Mouse (Mus musculus) embryonic facial prominence, embryonic 12.5 days (tissue): ENCODE data around the gene Pdzd7. TPM values are rescaled to one million over a fixed set of nuclear protein-coding genes. Genes with fewer than 3 reads are reported as not detected.

ENCODE experiments used
- ATAC-seq: fragments of 200-750 bp; cut with Nextera tagmentation; 2 replicates; pipeline ENCODE4 v1.8.0; 2017; ENCODE audit not compliant: insufficient number of reproducible peaks, insufficient read depth, low FRiP score, low TSS enrichment
- H3K27ac ChIP-seq: fragments of 300-500 bp; sonication (generic); 2 replicates; pipeline ENCODE4 v1.5.1; 2016; ENCODE audit warnings: mild to moderate bottlenecking
- H3K27me3 ChIP-seq: fragments of 300-500 bp; sonication (generic); 2 replicates; pipeline ENCODE4 v1.6.1; 2016; ENCODE audit warnings: mild to moderate bottlenecking, moderate library complexity
- H3K36me3 ChIP-seq: fragments of 300-500 bp; sonication (generic); 2 replicates; pipeline ENCODE4 v1.6.1; 2016; ENCODE audit warnings: mild to moderate bottlenecking
- H3K4me1 ChIP-seq: fragments of 300-500 bp; sonication (generic); 2 replicates; pipeline ENCODE4 v1.6.1; 2016
- H3K4me2 ChIP-seq: fragments of 300-500 bp; sonication (generic); replicated peaks from 2 replicates; pipeline ENCODE4 v1.6.1; 2016; ENCODE audit warnings: mild to moderate bottlenecking, moderate library complexity
- H3K4me3 ChIP-seq: fragments of 300-500 bp; sonication (generic); 2 replicates; pipeline ENCODE4 v1.5.1; 2016; ENCODE audit warnings: mild to moderate bottlenecking
- H3K9ac ChIP-seq: fragments of 300-500 bp; sonication (generic); 2 replicates; pipeline ENCODE4 v1.6.1; 2016; ENCODE audit warnings: mild to moderate bottlenecking, moderate library complexity
- H3K9me3 ChIP-seq: fragments of 300-500 bp; sonication (generic); 2 replicates; pipeline ENCODE4 v1.6.1; 2016; ENCODE audit warnings: mild to moderate bottlenecking, moderate library complexity
- WGBS: fragments of 180-500 bp; shearing (Covaris S2); methylation state at CpG from one replicate; pipeline ENCODE4 v1.1.7; 2016; 5-methylcytosine and 5-hydroxymethylcytosine counted together
- polyA plus RNA-seq: library from polyadenylated mRNA; unstranded; fragments of >200 nt; fragmentation: Nextera tagmentation; extraction: Ambion mirVana; gene quantifications from 2 replicates; pipeline ENCODE4 v1.2.1, GENCODE M21; 2016

The Pdzd7 gene
- 0.29 and 0.52 TPM in 2 replicates for polyA plus RNA-seq

GRCm38 (mm10) chr19:45045651-45046050 is at the start of gene Pdzd7:
Gene Pdzd7, minus strand, starts transcription at chr19:45045717.
- no peaks in the 10 kb centered on the region for H3K36me3 ChIP-seq
- no peaks in the 10 kb centered on the region for H3K9me3 ChIP-seq
- H3K4me2 ChIP-seq, result peak within 1 kb of the TSS; percentile 79
- no peak for ATAC-seq
- 0 out of 2 replicates have a peak within 1 kb of the TSS, but pooled peaks have one; percentile 52 for H3K9ac ChIP-seq
- H3K27ac ChIP-seq, result no peak within 1 kb of the TSS
- WGBS, result 76% methylated on average over 5 of the region's 5 CpGs
- peak within 1 kb of the TSS; percentile 52 for H3K4me3 ChIP-seq
- H3K27me3 ChIP-seq, result peaks cover 34% of the 10 kb centered on the region
- H3K4me1 ChIP-seq, result peaks cover 24% of the 10 kb centered on the region

GRCm38 (mm10) chr19:45081841-45082550 is 36.5 kb upstream of the Pdzd7 start:
- no peak overlapping the region for H3K4me2 ChIP-seq
- no peaks in the 10 kb centered on the region for H3K9me3 ChIP-seq
- WGBS, result 19% methylated on average over 11 of the region's 11 CpGs
- H3K9ac ChIP-seq, result no peak overlapping the region
- no peak for ATAC-seq
- peaks cover 65% of the 10 kb centered on the region for H3K27me3 ChIP-seq
- no peaks in the 10 kb centered on the region for H3K36me3 ChIP-seq
- H3K4me3 ChIP-seq, result no peak overlapping the region
- H3K27ac ChIP-seq, result no peak overlapping the region
- peaks cover 41% of the 10 kb centered on the region for H3K4me1 ChIP-seq

GRCm38 (mm10) chr19:45081279-45081678 is 35.8 kb upstream of the Pdzd7 start:
- no peak for ATAC-seq
- no peak overlapping the region for H3K9ac ChIP-seq
- H3K4me2 ChIP-seq, result peak overlapping the region; percentile 62
- peaks cover 69% of the 10 kb centered on the region for H3K27me3 ChIP-seq
- H3K27ac ChIP-seq, result no peak overlapping the region
- H3K9me3 ChIP-seq, result no peaks in the 10 kb centered on the region
- no peaks in the 10 kb centered on the region for H3K36me3 ChIP-seq
- under 1% methylated on average over 5 of the region's 5 CpGs for WGBS
- H3K4me1 ChIP-seq, result peaks cover 48% of the 10 kb centered on the region
- H3K4me3 ChIP-seq, result no peak overlapping the region

GRCm38 (mm10) chr19:45080711-45081110 is 35.2 kb upstream of the Pdzd7 start:
- ATAC-seq, result no peak
- Histone ChIP-seq H3K27ac (no peak overlapping the region), H3K27me3 (peaks cover 73% of the 10 kb centered on the region), H3K36me3 (no peaks in the 10 kb centered on the region), H3K4me3 (peak overlapping the region; percentile 28), H3K4me2 (peak overlapping the region; percentile 62), H3K9me3 (no peaks in the 10 kb centered on the region), H3K9ac (peak overlapping the region; percentile 36; the same call in 1 of the 2 replicates), H3K4me1 (peaks cover 53% of the 10 kb centered on the region)
- 3% methylated on average over 17 of the region's 17 CpGs for WGBS

- H3K4me1 ChIP-seq, result peaks cover 58% of the 10 kb centered on the region
- ATAC-seq, result no peak
- peak overlapping the region; percentile 28 for H3K4me3 ChIP-seq
- H3K36me3 ChIP-seq, result no peaks in the 10 kb centered on the region
- H3K4me2 ChIP-seq, result peak overlapping the region; percentile 62
- H3K27ac ChIP-seq, result peak overlapping the region; percentile 46; the same call in 1 of the 2 replicates
- H3K27me3 ChIP-seq, result peaks cover 68% of the 10 kb centered on the region
- under 1% methylated on average over 45 of the region's 45 CpGs for WGBS
- no peaks in the 10 kb centered on the region for H3K9me3 ChIP-seq
- H3K9ac ChIP-seq, result peak overlapping the region; percentile 36
These were observed 34.4 kb upstream of the Pdzd7 start for GRCm38 (mm10) chr19:45079769-45080515.

GRCm38 (mm10) chr19:45078971-45079764 is 33.7 kb upstream of the Pdzd7 start:
- Histone ChIP-seq H3K9ac (no peak overlapping the region), H3K36me3 (no peaks in the 10 kb centered on the region), H3K4me3 (peak overlapping the region; percentile 28), H3K4me1 (peaks cover 58% of the 10 kb centered on the region), H3K27ac (peak overlapping the region; percentile 46; the same call in 1 of the 2 replicates), H3K9me3 (no peaks in the 10 kb centered on the region), H3K4me2 (peak overlapping the region; percentile 62), H3K27me3 (peaks cover 66% of the 10 kb centered on the region)
- 9% methylated on average over 15 of the region's 17 CpGs for WGBS
- ATAC-seq, result no peak

GRCm38 (mm10) chr19:45077742-45078645 is 32.5 kb upstream of the Pdzd7 start:
- peaks cover 58% of the 10 kb centered on the region for H3K4me1 ChIP-seq
- 0 out of 2 replicates have a peak overlapping the region, but pooled peaks have one; percentile 45 for H3K9ac ChIP-seq
- no peaks in the 10 kb centered on the region for H3K36me3 ChIP-seq
- H3K27me3 ChIP-seq, result peaks cover 63% of the 10 kb centered on the region
- H3K4me3 ChIP-seq, result peak overlapping the region; percentile 59; the same call in 1 of the 2 replicates
- H3K27ac ChIP-seq, result no peak overlapping the region
- 6% methylated on average over 20 of the region's 20 CpGs for WGBS
- no peak for ATAC-seq
- no peaks in the 10 kb centered on the region for H3K9me3 ChIP-seq
- peak overlapping the region; percentile 93 for H3K4me2 ChIP-seq

DNA sequence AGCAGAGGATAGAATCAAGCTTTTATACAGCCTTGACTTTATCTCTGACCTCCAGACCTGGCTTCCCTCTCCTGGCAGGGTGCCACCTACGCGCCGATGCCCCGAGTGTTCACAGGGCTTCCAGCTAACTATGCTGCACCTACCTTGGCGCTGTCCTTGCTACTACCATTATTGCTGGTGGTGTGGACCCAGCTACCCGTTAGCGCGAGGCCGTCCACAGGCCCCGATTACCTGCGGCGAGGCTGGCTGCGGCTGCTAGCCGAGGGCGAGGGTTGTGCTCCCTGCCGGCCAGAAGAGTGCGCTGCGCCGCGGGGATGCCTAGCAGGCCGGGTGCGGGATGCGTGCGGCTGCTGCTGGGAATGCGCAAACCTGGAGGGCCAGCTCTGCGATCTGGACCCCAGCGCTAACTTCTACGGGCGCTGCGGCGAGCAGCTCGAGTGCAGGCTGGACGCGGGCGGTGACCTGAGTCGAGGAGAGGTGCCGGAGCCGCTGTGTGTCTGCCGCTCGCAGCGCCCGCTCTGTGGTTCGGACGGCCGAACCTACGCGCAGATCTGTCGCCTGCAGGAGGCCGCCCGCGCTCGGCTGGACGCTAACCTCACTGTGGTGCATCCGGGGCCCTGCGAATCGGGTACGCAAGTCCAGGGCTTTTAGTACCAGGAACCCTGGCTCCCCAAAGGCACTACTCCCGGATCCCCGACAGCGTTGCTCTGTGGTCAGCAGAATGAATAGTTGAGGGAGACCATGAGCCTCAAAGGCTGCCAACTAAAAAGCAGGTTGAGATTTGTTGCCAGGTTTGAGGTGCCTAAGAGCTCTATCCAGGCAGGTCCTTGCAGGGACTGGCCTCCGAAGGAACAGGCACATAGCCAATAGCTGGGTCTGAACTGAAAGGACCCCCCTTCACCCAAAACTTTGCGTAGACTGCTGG is 31.3 kb upstream of the Pdzd7 start:
- Histone ChIP-seq H3K4me1 (peaks cover 58% of the 10 kb centered on the region), H3K36me3 (no peaks in the 10 kb centered on the region), H3K4me2 (peak overlapping the region; percentile 93), H3K27me3 (peaks cover 60% of the 10 kb centered on the region), H3K27ac (no peak overlapping the region), H3K9ac (peak overlapping the region; percentile 45), H3K9me3 (no peaks in the 10 kb centered on the region), H3K4me3 (peak overlapping the region; percentile 59)
- ATAC-seq, result no peak
- WGBS, result under 1% methylated on average over 62 of the region's 62 CpGs

DNA sequence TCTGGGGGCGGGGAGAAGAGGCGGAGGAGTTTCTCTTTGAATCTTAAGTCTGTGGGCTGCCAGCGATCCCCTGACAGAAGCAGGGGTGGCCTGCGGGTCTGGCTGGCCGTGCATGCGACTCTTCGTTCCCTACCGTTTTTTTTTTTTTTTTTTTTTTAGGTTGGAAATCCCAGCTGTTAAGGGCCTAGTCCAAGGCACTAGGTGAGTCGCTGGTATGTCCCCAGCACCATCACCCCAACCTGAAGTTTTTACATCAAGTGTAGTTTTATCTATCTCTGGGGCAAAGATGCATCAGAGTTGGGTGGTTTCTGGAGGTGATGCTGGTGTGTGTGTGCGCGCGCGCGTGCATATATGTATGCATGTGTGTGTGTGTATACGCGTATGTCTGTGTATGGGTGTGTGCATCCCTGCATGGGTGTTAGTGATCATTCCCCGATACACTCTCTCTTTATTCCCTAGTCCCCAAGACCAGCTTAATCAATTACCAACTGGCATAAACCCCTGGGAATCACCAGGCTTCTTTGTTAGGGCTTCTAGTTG is 30.6 kb upstream of the Pdzd7 start:
- no peak overlapping the region; the same call in 1 of the 2 replicates for H3K9ac ChIP-seq
- peak overlapping the region; percentile 60; the same call in 1 of the 2 replicates for H3K27ac ChIP-seq

More for the DNA sequence above, 30.6 kb upstream of the Pdzd7 start:
- no peak for ATAC-seq
- WGBS, result 7% methylated on average over 17 of the region's 17 CpGs
- H3K4me2 ChIP-seq, result peak overlapping the region; percentile 93
- H3K4me1 ChIP-seq, result peaks cover 56% of the 10 kb centered on the region
- H3K27me3 ChIP-seq, result peaks cover 53% of the 10 kb centered on the region
- no peaks in the 10 kb centered on the region for H3K36me3 ChIP-seq
- H3K9me3 ChIP-seq, result no peaks in the 10 kb centered on the region
- peak overlapping the region; percentile 59 for H3K4me3 ChIP-seq
